Mouse (Mus musculus) limb, embryonic 14.5 days (tissue): Measurements from ENCODE around the gene Ppfia4. TPM values are rescaled to one million over a fixed set of nuclear protein-coding genes. Genes with fewer than 3 reads are reported as not detected.
"Not testable (repeated sequence)": the region's sequence is repeated elsewhere in the genome, so short reads cannot be mapped to it uniquely, and the experiment has no call there.

Source experiments
- ATAC-seq: fragments of 200-750 bp; cut with Nextera tagmentation; 2 replicates; pipeline ENCODE4 v1.8.0; 2017; ENCODE audit warnings: low read depth, moderate number of reproducible peaks, moderate TSS enrichment; ENCODE audit not compliant: low FRiP score
- DNase-seq: peaks from one replicate; pipeline ENCODE4 v3.0.0-alpha.2; 2015; ENCODE audit warnings: low spot score
- H3K27ac ChIP-seq: fragments of 300-500 bp; sonication (generic); replicated peaks from 2 replicates; pipeline ENCODE4 v1.5.1; 2014; ENCODE audit warnings: low read depth, mild to moderate bottlenecking, low read length, moderate library complexity, mixed read lengths
- H3K27me3 ChIP-seq: fragments of 300-500 bp; sonication (generic); 2 replicates; pipeline ENCODE4 v1.6.1; 2014; ENCODE audit warnings: low read length, mixed read lengths; ENCODE audit not compliant: control insufficient read depth, insufficient read depth
- H3K36me3 ChIP-seq: fragments of 300-500 bp; sonication (generic); 2 replicates; pipeline ENCODE4 v1.6.1; 2014; ENCODE audit warnings: mild to moderate bottlenecking, low read length, moderate library complexity, mixed read lengths; ENCODE audit not compliant: control insufficient read depth, insufficient read depth
- H3K4me1 ChIP-seq: fragments of 300-500 bp; sonication (generic); 2 replicates; pipeline ENCODE4 v1.6.1; 2014; ENCODE audit warnings: antibody characterized with exemption, low read length, mixed read lengths; ENCODE audit not compliant: control insufficient read depth, insufficient read depth
- H3K4me2 ChIP-seq: fragments of 300-500 bp; sonication (generic); replicated peaks from 2 replicates; pipeline ENCODE4 v1.6.1; 2014; ENCODE audit warnings: low read depth, mild to moderate bottlenecking, low read length, moderate library complexity; ENCODE audit not compliant: severe bottlenecking
- H3K4me3 ChIP-seq: fragments of 300-500 bp; sonication (generic); replicated peaks from 2 replicates; pipeline ENCODE4 v1.5.1; 2014; ENCODE audit warnings: low read length
- H3K9ac ChIP-seq: fragments of 300-500 bp; sonication (generic); 2 replicates; pipeline ENCODE4 v1.6.1; 2014; ENCODE audit warnings: mild to moderate bottlenecking, low read depth, low read length, moderate library complexity; ENCODE audit not compliant: severe bottlenecking
- H3K9me3 ChIP-seq: fragments of 300-500 bp; sonication (generic); 2 replicates; pipeline ENCODE4 v1.6.1; 2016; ENCODE audit warnings: low read length; ENCODE audit not compliant: control insufficient read depth
- POLR2A ChIP-seq: fragments of 200-500 bp; IDR thresholded peaks from 2 replicates; pipeline ENCODE4 v1.8.0; 2012; ENCODE audit warnings: inconsistent platforms, mild to moderate bottlenecking, moderate library complexity, borderline replicate concordance; ENCODE audit not compliant: insufficient read depth, insufficient read length; ENCODE audit errors: extremely low read depth
- WGBS: fragments of 180-500 bp; shearing (Covaris S2); extraction: QIAGEN DNeasy Blood & Tissue Kit; methylation state at CpG from one replicate; pipeline ENCODE4 v1.1.7; 2014; 5-methylcytosine and 5-hydroxymethylcytosine counted together
- polyA plus RNA-seq, 2 experiments: library from polyadenylated mRNA; depleted of rRNA in 1 of 2; stranded (reverse) in 1 of 2; unstranded in 1 of 2; fragments of >200 nt; fragmentation: Nextera tagmentation in 1 of 2; extraction: Ambion mirVana in 1 of 2; gene quantifications; 2 replicates each; pipeline versions ENCODE4 v1.2.1 to v1.2.3; 2012 to 2014

Ppfia4 gene
- polyA plus RNA-seq, 2 experiments, result 10.9 to 32.3 TPM

DNA sequence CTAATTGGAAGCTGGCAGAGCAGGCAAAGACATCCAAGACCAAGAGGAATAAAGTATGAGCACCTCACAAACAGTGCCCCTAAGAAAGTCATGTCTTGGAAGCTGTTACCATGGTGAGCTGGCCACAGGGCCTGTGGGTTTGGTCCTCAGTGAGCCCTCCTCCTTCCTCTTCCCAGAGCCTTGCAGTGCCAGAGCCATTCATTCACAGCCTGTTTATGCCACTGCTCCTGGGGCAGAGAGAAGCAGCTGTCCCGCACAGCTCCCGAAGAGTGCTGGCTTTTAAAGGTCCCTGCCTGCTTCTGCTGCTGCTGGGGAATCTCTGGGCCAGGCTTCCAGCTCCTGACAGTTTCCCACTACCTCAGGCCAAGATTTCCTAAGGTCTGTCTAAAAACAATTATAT lies 66.9 kb downstream of the Ppfia4 start:
- Histone ChIP-seq H3K4me2 (no peak overlapping the region), H3K9ac (no peak overlapping the region), H3K4me3 (no peak overlapping the region), H3K27ac (no peak overlapping the region), H3K4me1 (no peaks in the 10 kb centered on the region), H3K9me3 (peaks cover 2% of the 10 kb centered on the region; the same call in 1 of the 2 replicates), H3K27me3 (no peaks in the 10 kb centered on the region), H3K36me3 (no peaks in the 10 kb centered on the region)
- DNase-seq, result no peak
- 21% methylated on average over 2 of the region's 2 CpGs for WGBS
- no peak for TF ChIP-seq POLR2A
- no peak for ATAC-seq

DNA sequence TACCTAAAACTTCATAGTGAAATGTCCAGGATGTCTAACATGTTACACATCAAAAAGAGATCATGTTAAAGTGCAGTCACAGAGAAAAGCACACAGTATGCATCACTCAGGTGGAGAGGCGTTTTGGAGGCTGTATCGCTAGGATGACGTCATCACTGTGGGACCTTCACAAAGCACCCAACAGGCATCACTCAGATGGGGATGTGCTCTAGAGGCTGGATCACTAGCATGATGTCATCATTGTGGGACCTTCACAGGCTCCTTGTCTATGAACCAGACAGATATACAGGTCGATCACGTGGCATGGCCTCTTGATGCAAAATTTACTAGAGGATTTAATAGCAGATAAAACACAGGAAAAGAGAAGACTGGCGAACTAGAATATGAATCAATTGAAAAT lies 68.4 kb downstream of the Ppfia4 start:
- ATAC-seq (no peak), DNase-seq (no peak)
- H3K4me3 ChIP-seq, result no peak overlapping the region
- H3K9me3 ChIP-seq, result peaks cover 5% of the 10 kb centered on the region; the same call in 1 of the 2 replicates
- no peaks in the 10 kb centered on the region for H3K27me3 ChIP-seq
- no peaks in the 10 kb centered on the region for H3K4me1 ChIP-seq
- no peak overlapping the region for H3K4me2 ChIP-seq
- WGBS, result 89% methylated on average over 6 of the region's 6 CpGs
- no peak overlapping the region for H3K27ac ChIP-seq
- no peak overlapping the region for H3K9ac ChIP-seq
- no peaks in the 10 kb centered on the region for H3K36me3 ChIP-seq
- no peak for TF ChIP-seq POLR2A

DNA sequence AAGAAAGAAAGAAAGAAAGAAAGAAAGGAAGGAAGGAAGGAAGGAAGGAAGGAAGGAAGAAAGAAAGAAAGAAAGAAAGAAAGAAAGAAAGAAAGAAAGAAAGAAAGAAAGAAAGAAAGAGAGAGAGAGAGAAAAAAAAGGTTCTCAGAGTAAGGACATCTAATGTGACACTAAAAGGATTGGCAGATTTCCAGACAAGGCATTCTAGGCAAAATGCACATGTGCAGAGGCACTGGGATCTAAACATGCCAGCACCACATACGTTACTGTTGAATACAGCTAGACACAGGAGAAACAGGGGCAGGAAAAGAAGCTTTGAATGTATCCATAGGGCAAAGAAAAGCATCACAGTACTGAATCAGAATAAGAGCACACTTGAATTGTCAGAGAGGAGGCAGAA lies 83.0 kb downstream of the Ppfia4 start:
- H3K27ac ChIP-seq, H3K9ac ChIP-seq, H3K36me3 ChIP-seq, H3K4me3 ChIP-seq, H3K9me3 ChIP-seq, ATAC-seq, H3K4me1 ChIP-seq, H3K4me2 ChIP-seq, H3K27me3 ChIP-seq, DNase-seq: not testable (repeated sequence)
- 64% methylated on average over 1 of the region's 1 CpGs for WGBS

Other genes with a start within 250 kb of the Ppfia4 start
- gene Chit1, start 221.7 kb downstream of the Ppfia4 start, polyA plus RNA-seq (2012; rRNA removed), result 0.33 TPM in 2 replicates
- gene Chit1, start 221.7 kb downstream of the Ppfia4 start, polyA plus RNA-seq (2014; fragmentation: Nextera tagmentation; extraction: Ambion mirVana), result 0.18 and 0.30 TPM in 2 replicates
- 12.3 and 12.9 TPM in 2 replicates for gene Chil1, start 150.8 kb downstream of the Ppfia4 start, polyA plus RNA-seq (2012; rRNA removed)
- gene Chil1, start 150.8 kb downstream of the Ppfia4 start, polyA plus RNA-seq (2014; fragmentation: Nextera tagmentation; extraction: Ambion mirVana), result 13.6 and 16.3 TPM in 2 replicates
- 92.6 and 110 TPM in 2 replicates for gene Mybph, start 139.5 kb downstream of the Ppfia4 start, polyA plus RNA-seq (2012; rRNA removed)
- 93.0 and 115 TPM in 2 replicates for gene Mybph, start 139.5 kb downstream of the Ppfia4 start, polyA plus RNA-seq (2014; fragmentation: Nextera tagmentation; extraction: Ambion mirVana)
- 2.0 and 3.6 TPM in 2 replicates for gene Adora1, start 97.5 kb downstream of the Ppfia4 start, polyA plus RNA-seq (2012; rRNA removed)
- 1.4 and 2.0 TPM in 2 replicates for gene Adora1, start 97.5 kb downstream of the Ppfia4 start, polyA plus RNA-seq (2014; fragmentation: Nextera tagmentation; extraction: Ambion mirVana)
- gene Myog, start 42.9 kb downstream of the Ppfia4 start, polyA plus RNA-seq (2012; rRNA removed), result 162 and 165 TPM in 2 replicates
- 118 and 149 TPM in 2 replicates for gene Myog, start 42.9 kb downstream of the Ppfia4 start, polyA plus RNA-seq (2014; fragmentation: Nextera tagmentation; extraction: Ambion mirVana)
- gene Tmem183a, start 29.1 kb upstream of the Ppfia4 start, polyA plus RNA-seq (2012; rRNA removed), result 83.0 and 110 TPM in 2 replicates
- 77.8 and 86.8 TPM in 2 replicates for gene Tmem183a, start 29.1 kb upstream of the Ppfia4 start, polyA plus RNA-seq (2014; fragmentation: Nextera tagmentation; extraction: Ambion mirVana)
- gene 4933406M09Rik, start 53.0 kb upstream of the Ppfia4 start, polyA plus RNA-seq (2012; rRNA removed), result not detected in 2 replicates
- gene 4933406M09Rik, start 53.0 kb upstream of the Ppfia4 start, polyA plus RNA-seq (2014; fragmentation: Nextera tagmentation; extraction: Ambion mirVana), result not detected in 2 replicates
- 43.0 and 46.0 TPM in 2 replicates for gene Cyb5r1, start 72.6 kb upstream of the Ppfia4 start, polyA plus RNA-seq (2012; rRNA removed)
- gene Cyb5r1, start 72.6 kb upstream of the Ppfia4 start, polyA plus RNA-seq (2014; fragmentation: Nextera tagmentation; extraction: Ambion mirVana), result 28.6 and 31.8 TPM in 2 replicates
- gene Adipor1, start 82.5 kb upstream of the Ppfia4 start, polyA plus RNA-seq (2012; rRNA removed), result 74.9 and 82.9 TPM in 2 replicates
- 92.1 and 97.6 TPM in 2 replicates for gene Adipor1, start 82.5 kb upstream of the Ppfia4 start, polyA plus RNA-seq (2014; fragmentation: Nextera tagmentation; extraction: Ambion mirVana)
- 19.3 and 21.4 TPM in 2 replicates for gene Klhl12, start 122.6 kb upstream of the Ppfia4 start, polyA plus RNA-seq (2012; rRNA removed)
- 21.6 and 23.7 TPM in 2 replicates for gene Klhl12, start 122.6 kb upstream of the Ppfia4 start, polyA plus RNA-seq (2014; fragmentation: Nextera tagmentation; extraction: Ambion mirVana)
- 25.2 and 26.5 TPM in 2 replicates for gene Rabif, start 161.7 kb upstream of the Ppfia4 start, polyA plus RNA-seq (2012; rRNA removed)
- gene Rabif, start 161.7 kb upstream of the Ppfia4 start, polyA plus RNA-seq (2014; fragmentation: Nextera tagmentation; extraction: Ambion mirVana), result 39.8 and 44.3 TPM in 2 replicates
- 0.10 and 0.15 TPM in 2 replicates for gene Mgat4e, start 216.8 kb upstream of the Ppfia4 start, polyA plus RNA-seq (2012; rRNA removed)
- gene Mgat4e, start 216.8 kb upstream of the Ppfia4 start, polyA plus RNA-seq (2014; fragmentation: Nextera tagmentation; extraction: Ambion mirVana), result not detected in 2 replicates
- 38.1 TPM in 2 replicates for gene Kdm5b, start 227.2 kb upstream of the Ppfia4 start, polyA plus RNA-seq (2012; rRNA removed)
- gene Kdm5b, start 227.2 kb upstream of the Ppfia4 start, polyA plus RNA-seq (2014; fragmentation: Nextera tagmentation; extraction: Ambion mirVana), result 83.5 and 100 TPM in 2 replicates